ENCODE assay signal across 8 mouse cellular contexts in the genomic region with DNA sequence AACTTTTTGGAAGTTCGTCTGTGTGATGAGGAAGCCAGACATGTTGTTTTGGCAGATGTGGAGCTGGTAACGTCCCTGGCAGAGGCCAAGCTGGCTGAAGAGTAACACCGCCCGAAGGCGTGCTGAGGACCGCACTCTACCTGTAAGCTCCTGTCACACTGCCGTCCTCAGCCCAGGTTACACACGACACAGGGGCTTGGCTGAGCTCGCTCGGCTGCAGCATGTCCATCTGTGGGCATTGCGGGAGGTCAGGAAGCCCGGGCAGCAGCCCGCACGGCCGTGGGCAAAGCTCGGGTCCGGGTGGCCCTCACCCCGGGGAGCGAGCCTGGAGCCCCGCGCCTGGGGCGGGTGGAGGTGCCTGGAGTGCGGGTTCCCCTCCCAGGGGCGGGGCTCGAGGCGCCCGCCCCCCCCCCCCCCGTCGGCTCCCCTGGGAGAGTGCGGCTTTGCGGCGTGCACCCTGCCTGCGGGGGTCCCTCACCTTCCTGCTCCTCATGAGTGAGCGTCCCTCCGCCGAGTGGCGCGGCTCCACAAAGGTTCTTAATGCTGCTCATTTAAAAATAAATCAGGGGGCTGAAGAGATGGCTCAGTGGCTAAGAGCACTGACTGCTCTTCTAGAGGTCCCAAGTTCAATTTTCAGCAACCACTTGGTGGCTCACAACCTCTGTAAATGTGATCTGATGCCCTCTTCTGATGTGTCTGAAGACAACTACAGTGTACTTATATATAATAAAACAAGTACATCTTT. TPM values are rescaled to one million over a fixed set of nuclear protein-coding genes. Genes with fewer than 3 reads are reported as not detected.
A peak's percentile ranks its signal among the peaks of the same experiment; 100 is the strongest.
DNase-seq lines count a peak whose midpoint lies in the region; ATAC-seq and TF ChIP-seq lines count a peak whose summit lies in the region.

No protein-coding gene starts in this region.

- H3K9me3 ChIP-seq in ES-Bruce4 (replicated peaks; ENCODE audit: control insufficient read depth, insufficient read depth, low read length, poor library complexity, severe bottlenecking), result no peaks in the 10 kb centered on the region
- no peaks in the 10 kb centered on the region for H3K9me3 ChIP-seq in intestine, embryonic 16.5 days (ENCODE audit: control insufficient read depth, low read length)
- no peaks in the 10 kb centered on the region for H3K9me3 ChIP-seq in lung, postnatal 0 days (ENCODE audit: low read length)
- no peaks in the 10 kb centered on the region for H3K9me3 ChIP-seq in stomach, embryonic 16.5 days (replicated peaks; ENCODE audit: control insufficient read depth, low read length)

- peak; percentile 13 for DNase-seq in gastrocnemius, postnatal 25 days
- DNase-seq in gastrocnemius, postnatal 36 days, result no peak
- peak; percentile 37 for DNase-seq in lung, postnatal 0 days (ENCODE audit: low spot score)
- no peak for DNase-seq in left cerebral cortex, adult 8-10 months (ENCODE audit: low spot score in 2 of 2)

- H3K36me3 ChIP-seq in ES-Bruce4 (ENCODE audit: control insufficient read depth, insufficient read depth, low read length, poor library complexity, severe bottlenecking), result no peaks in the 10 kb centered on the region
- no peaks in the 10 kb centered on the region for H3K36me3 ChIP-seq in intestine, embryonic 16.5 days (ENCODE audit: control insufficient read depth, insufficient read depth, low read length)
- no peaks in the 10 kb centered on the region for H3K36me3 ChIP-seq in lung, postnatal 0 days (ENCODE audit: insufficient read depth, low read length)
- no peaks in the 10 kb centered on the region for H3K36me3 ChIP-seq in stomach, embryonic 16.5 days (ENCODE audit: control insufficient read depth, insufficient read depth, low read length)

- no peak overlapping the region for H3K27ac ChIP-seq in ES-Bruce4 (ENCODE audit: insufficient read depth, low read length)
- H3K27ac ChIP-seq in intestine, embryonic 16.5 days (ENCODE audit: low read length), result no peak overlapping the region
- no peak overlapping the region for H3K27ac ChIP-seq in lung, postnatal 0 days (ENCODE audit: low read length)
- H3K27ac ChIP-seq in stomach, embryonic 16.5 days (ENCODE audit: low read length), result no peak overlapping the region

- TF ChIP-seq POLR2A in ES-Bruce4 (IDR thresholded peaks at IDR 0.05; ENCODE audit: insufficient read depth, low read length), result no peak

- TF ChIP-seq CTCF in ES-Bruce4 (IDR thresholded peaks at IDR 0.05; ENCODE audit: low read depth, low read length), result no peak
- TF ChIP-seq CTCF in lung, postnatal 0 days (IDR thresholded peaks at IDR 0.05), result no peak

- H3K9ac ChIP-seq in ES-Bruce4 (ENCODE audit: low read depth, poor library complexity, severe bottlenecking), result peak overlapping the region; percentile 78
- H3K9ac ChIP-seq in intestine, embryonic 16.5 days (ENCODE audit: low read depth, low read length), result peak overlapping the region; percentile 70
- no peak overlapping the region for H3K9ac ChIP-seq in lung, postnatal 0 days (replicated peaks; ENCODE audit: low read depth)
- H3K9ac ChIP-seq in stomach, embryonic 16.5 days (ENCODE audit: low read length), result peak overlapping the region; percentile 67

- H3K4me2 ChIP-seq in intestine, embryonic 16.5 days (ENCODE audit: low read depth, low read length), result peak overlapping the region; percentile 90
- H3K4me2 ChIP-seq in lung, postnatal 0 days (replicated peaks; ENCODE audit: low read depth, low read length), result peak overlapping the region; percentile 81
- H3K4me2 ChIP-seq in stomach, embryonic 16.5 days (ENCODE audit: low read depth, low read length), result peak overlapping the region; percentile 77

- TF ChIP-seq EP300 in ES-Bruce4 (IDR thresholded peaks at IDR 0.05; ENCODE audit: insufficient read depth, low read depth, low read length), result no peak
- TF ChIP-seq EP300 in lung, postnatal 0 days (IDR thresholded peaks at IDR 0.05), result no peak

- H3K4me1 ChIP-seq in ES-Bruce4 (ENCODE audit: control insufficient read depth, insufficient read depth, low read length), result peaks cover 2% of the 10 kb centered on the region
- H3K4me1 ChIP-seq in intestine, embryonic 16.5 days (ENCODE audit: control insufficient read depth, insufficient read depth, low read length), result peaks cover 6% of the 10 kb centered on the region; the same call in 1 of the 2 replicates
- no peaks in the 10 kb centered on the region for H3K4me1 ChIP-seq in lung, postnatal 0 days (ENCODE audit: insufficient read depth, low read depth, low read length)
- H3K4me1 ChIP-seq in stomach, embryonic 16.5 days (ENCODE audit: control insufficient read depth, insufficient read depth, low read length), result peaks cover 11% of the 10 kb centered on the region

- no peaks in the 10 kb centered on the region for H3K27me3 ChIP-seq in ES-Bruce4 (ENCODE audit: control insufficient read depth, insufficient read depth, low read length, poor library complexity, severe bottlenecking)
- H3K27me3 ChIP-seq in intestine, embryonic 16.5 days (replicated peaks; ENCODE audit: control insufficient read depth, insufficient read depth, low read length), result no peaks in the 10 kb centered on the region
- no peaks in the 10 kb centered on the region for H3K27me3 ChIP-seq in lung, postnatal 0 days (replicated peaks; ENCODE audit: insufficient read depth, low read length)
- no peaks in the 10 kb centered on the region for H3K27me3 ChIP-seq in stomach, embryonic 16.5 days (ENCODE audit: control insufficient read depth, insufficient read depth, low read length)

- peak; percentile 61; the same call in 1 of the 2 replicates for ATAC-seq in erythroid progenitor cell, adult 5-6 weeks (replicated peaks; ENCODE audit: low FRiP score, poor library complexity, severe bottlenecking)
- ATAC-seq in intestine, embryonic 16.5 days, result peak; percentile 44
- peak; percentile 63 for ATAC-seq in lung, postnatal 0 days
- peak; percentile 46; the same call in 1 of the 2 replicates for ATAC-seq in stomach, embryonic 16.5 days (ENCODE audit: insufficient read depth, low FRiP score)

- WGBS in intestine, embryonic 16.5 days, result 4% methylated on average over 28 of the region's 38 CpGs
- WGBS in lung, postnatal 0 days, result under 1% methylated on average over 27 of the region's 38 CpGs
- WGBS in stomach, embryonic 16.5 days, result 3% methylated on average over 33 of the region's 38 CpGs

- intact Hi-C loops in gastrocnemius, postnatal 36 days (cut with DNase I), result no loop called here

- peak overlapping the region; percentile 80 for H3K4me3 ChIP-seq in ES-Bruce4 (ENCODE audit: low read depth, low read length)
- peak overlapping the region; percentile 46 for H3K4me3 ChIP-seq in intestine, embryonic 16.5 days (ENCODE audit: low read length)
- H3K4me3 ChIP-seq in lung, postnatal 0 days (ENCODE audit: low read depth, low read length), result peak overlapping the region; percentile 34
- H3K4me3 ChIP-seq in stomach, embryonic 16.5 days (replicated peaks; ENCODE audit: low read length), result peak overlapping the region; percentile 47

RNA-seq across cellular contexts. Expression of a gene that starts 4.9 kb away (rescaled TPM):
- total RNA-seq in gastrocnemius, postnatal 25 days (2021), result not detected
- not detected for total RNA-seq in gastrocnemius, postnatal 36 days (2021)
- polyA plus RNA-seq in ES-Bruce4 (2011; ENCODE audit: insufficient read depth, insufficient read length, low read depth, missing spikeins), result not detected in 2 replicates
- total RNA-seq in erythroid progenitor cell, adult 5-6 weeks (2015; ENCODE audit: low replicate concordance), result not detected in 2 replicates
- total RNA-seq in erythroid progenitor cell, adult 5-6 weeks (2017; ENCODE audit: low replicate concordance), result 1.2 TPM in 1 of 2 replicates, not detected in the other
- polyA plus RNA-seq in intestine, embryonic 16.5 days (2015; fragmentation: Nextera tagmentation; extraction: Ambion mirVana), result not detected in 2 replicates
- 0.14 and 0.17 TPM in 2 replicates for polyA plus RNA-seq in lung, postnatal 0 days (2015; fragmentation: Nextera tagmentation; extraction: Ambion mirVana)
- not detected in 2 replicates for polyA plus RNA-seq in stomach, embryonic 16.5 days (2015; fragmentation: Nextera tagmentation; extraction: Ambion mirVana)
- total RNA-seq in left cerebral cortex, adult 8-10 months (2022), result not detected

RNA-seq across cellular contexts. Expression of a gene that starts 6.2 kb away (rescaled TPM):
- total RNA-seq in gastrocnemius, postnatal 25 days (2021), result 10 to 100 TPM; 28.5 to 30.6 TPM
- total RNA-seq in gastrocnemius, postnatal 36 days (2021), result 10 to 100 TPM; 27.0 to 31.4 TPM
- 98.9 and 102 TPM in 2 replicates for polyA plus RNA-seq in ES-Bruce4 (2011; ENCODE audit: insufficient read depth, insufficient read length, low read depth, missing spikeins)
- total RNA-seq in erythroid progenitor cell, adult 5-6 weeks (2015; ENCODE audit: low replicate concordance), result 19.5 and 43.6 TPM in 2 replicates
- total RNA-seq in erythroid progenitor cell, adult 5-6 weeks (2017; ENCODE audit: low replicate concordance), result 22.5 and 29.1 TPM in 2 replicates
- polyA plus RNA-seq in intestine, embryonic 16.5 days (2015; fragmentation: Nextera tagmentation; extraction: Ambion mirVana), result 70.7 and 71.1 TPM in 2 replicates
- 71.2 and 71.8 TPM in 2 replicates for polyA plus RNA-seq in lung, postnatal 0 days (2015; fragmentation: Nextera tagmentation; extraction: Ambion mirVana)
- 71.7 and 74.6 TPM in 2 replicates for polyA plus RNA-seq in stomach, embryonic 16.5 days (2015; fragmentation: Nextera tagmentation; extraction: Ambion mirVana)
- total RNA-seq in left cerebral cortex, adult 8-10 months (2022), result 10 to 100 TPM; 50.5 to 55.7 (median 53.0) TPM

Comparison
In these comparisons a context has a peak if more than half of its experiments do, and no peak if none do; other contexts are left out.
1. DNase-seq: peak in gastrocnemius, postnatal 25 days (single experiment) and lung, postnatal 0 days (single experiment); none in gastrocnemius, postnatal 36 days (0 of 2) and left cerebral cortex, adult 8-10 months (0 of 2).
2. Peak in every context shown above with its lines, with median percentiles within 50 percentile points of each other: H3K4me3 ChIP-seq, ATAC-seq and H3K4me2 ChIP-seq.